Mouse (Mus musculus) monocyte, adult 2 months (primary cell): ENCODE data around the gene Flrt3.

ENCODE experiments used
- DNase-seq, 2 experiments: peaks; one replicate each; pipeline ENCODE4 v3.0.0; 2022; ENCODE audit warnings: low spot score in 2 of 2, low read depth in 1 of 2

Gene Flrt3

GRCm38 (mm10) chr2:140653978-140654377 lies 17.3 kb downstream of the Flrt3 start:
- no peak for DNase-seq

GRCm38 (mm10) chr2:140653481-140653880 lies 17.8 kb downstream of the Flrt3 start:
- DNase-seq, result no peak

DNA sequence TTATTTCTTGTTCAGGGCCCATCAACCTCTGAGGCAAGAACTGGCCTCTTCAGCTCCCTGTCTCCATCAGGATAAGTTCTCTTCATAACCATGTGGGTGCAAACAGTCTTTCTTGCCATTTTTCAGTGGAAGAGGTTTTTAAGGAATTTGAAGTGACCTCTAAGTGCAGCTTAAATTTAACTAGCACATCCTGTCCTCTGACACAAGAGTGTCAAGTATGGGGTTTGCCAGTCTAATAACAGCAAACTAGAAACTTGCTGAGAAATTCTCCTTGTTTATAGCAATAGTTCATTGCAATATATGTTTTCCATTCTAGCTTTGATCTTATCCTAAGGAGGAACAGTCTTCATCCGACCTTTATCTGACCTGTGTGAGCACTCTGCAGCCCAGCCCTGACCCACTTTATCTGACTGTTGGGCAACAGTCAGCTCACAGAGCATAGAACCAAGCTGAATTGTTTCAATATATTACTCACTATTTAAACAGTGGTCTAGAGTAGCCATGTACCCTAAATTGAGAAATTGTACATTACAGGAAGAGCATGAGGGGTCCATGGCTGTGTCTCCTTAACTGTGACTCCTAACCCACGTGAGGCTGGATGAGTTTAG lies 49.4 kb downstream of the Flrt3 start:
- DNase-seq, result no peak

GRCm38 (mm10) chr2:140615451-140615850 lies 55.8 kb downstream of the Flrt3 start:
- DNase-seq, result no peak
